Mouse (Mus musculus) R1 (cell line): ENCODE measurements around the gene Mfge8.

ENCODE experiments used
- DNase-seq: peaks from one replicate; pipeline ENCODE4 v3.0.0-alpha.2; 2018; ENCODE audit warnings: low read depth, low spot score

Gene Mfge8

GRCm38 (mm10) chr7:79148711-79149266, at the start of gene Mfge8:
Mfge8 (minus strand) TSS chr7:79149060.
- peak; percentile 94 for DNase-seq

GRCm38 (mm10) chr7:79194560-79195413, 45.9 kb upstream of the Mfge8 start:
- no peak for DNase-seq

GRCm38 (mm10) chr7:79193936-79194335, 45.1 kb upstream of the Mfge8 start:
- DNase-seq = no peak

GRCm38 (mm10) chr7:79191501-79191900, 42.6 kb upstream of the Mfge8 start:
- DNase-seq = no peak

GRCm38 (mm10) chr7:79190592-79190991, 41.7 kb upstream of the Mfge8 start:
- no peak for DNase-seq

- no peak for DNase-seq
These were observed 40.4 kb upstream of the Mfge8 start for GRCm38 (mm10) chr7:79189211-79189610.

- DNase-seq = peak; percentile 83
These were observed 38.7 kb upstream of the Mfge8 start for GRCm38 (mm10) chr7:79187591-79187990.

- peak; percentile 47 for DNase-seq
These were observed 34.6 kb upstream of the Mfge8 start for GRCm38 (mm10) chr7:79183417-79183816.

GRCm38 (mm10) chr7:79173800-79174199, 24.9 kb upstream of the Mfge8 start:
- DNase-seq = no peak

- DNase-seq = no peak
These were observed 22.9 kb upstream of the Mfge8 start for GRCm38 (mm10) chr7:79171782-79172181.

GRCm38 (mm10) chr7:79167006-79167562, 18.2 kb upstream of the Mfge8 start:
- peak; percentile 80 for DNase-seq

- DNase-seq = no peak
These were observed 10.5 kb upstream of the Mfge8 start for GRCm38 (mm10) chr7:79159406-79159805.

GRCm38 (mm10) chr7:79149522-79149921, 662 bp upstream of the Mfge8 start:
- DNase-seq = no peak

- DNase-seq = no peak
These were observed 768 bp downstream of the Mfge8 start for GRCm38 (mm10) chr7:79147931-79148653.

- no peak for DNase-seq
These were observed 1.6 kb downstream of the Mfge8 start for GRCm38 (mm10) chr7:79147011-79147837.

- DNase-seq = peak; percentile 77
These were observed 8.0 kb downstream of the Mfge8 start for GRCm38 (mm10) chr7:79140897-79141296.

GRCm38 (mm10) chr7:79139891-79140591, 8.8 kb downstream of the Mfge8 start:
- peak; percentile 72 for DNase-seq

GRCm38 (mm10) chr7:79139328-79139824, 9.5 kb downstream of the Mfge8 start:
- peak; percentile 92 for DNase-seq

GRCm38 (mm10) chr7:79133391-79133790, 15.5 kb downstream of the Mfge8 start:
- DNase-seq = no peak

GRCm38 (mm10) chr7:79130843-79131444, 17.9 kb downstream of the Mfge8 start, which contains the start of gene Hapln3:
Hapln3 (minus strand) TSS chr7:79131018.
- DNase-seq = no peak
